Mouse (Mus musculus): Measurements from ENCODE around the gene Hist1h4a.
A peak's percentile ranks its signal among the peaks of the same experiment; 100 is the strongest.
"Not testable (repeated sequence)": the region's sequence is repeated elsewhere in the genome, so short reads cannot be mapped to it uniquely, and the experiment has no call there.

Hist1h4a gene

GRCm38 (mm10) chr13:23740910-23741309, 20.1 kb downstream of the Hist1h4a start:
- peak; percentile 55 for DNase-seq

DNA sequence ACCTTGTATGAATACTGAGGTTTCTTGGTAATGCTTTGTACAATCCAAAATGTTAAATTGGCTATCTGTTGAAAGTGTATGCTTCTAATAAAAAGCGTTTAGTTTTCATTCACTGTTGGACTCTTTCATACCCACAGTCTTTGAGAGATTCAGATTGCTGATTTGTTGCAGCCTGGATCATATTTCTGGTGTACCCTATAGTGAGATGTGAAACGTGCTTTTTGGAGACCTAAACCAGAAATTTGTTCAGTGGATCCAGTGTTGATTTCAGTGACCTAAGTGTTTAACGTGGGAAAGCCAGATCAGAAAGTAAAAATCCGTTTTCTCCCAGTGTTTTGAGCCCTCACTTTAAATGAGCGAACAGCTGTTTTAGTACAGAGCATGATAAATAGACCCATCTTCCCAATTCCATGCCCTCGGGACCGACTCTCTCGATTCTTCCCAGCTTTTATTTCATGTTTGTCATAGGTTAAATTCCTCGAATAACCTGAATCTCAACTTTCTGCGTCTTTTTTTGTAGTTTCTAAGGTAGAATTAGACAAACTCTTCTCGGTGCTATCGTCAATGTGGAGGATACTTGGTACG, 20.7 kb downstream of the Hist1h4a start:
- DNase-seq: no peak

DNA sequence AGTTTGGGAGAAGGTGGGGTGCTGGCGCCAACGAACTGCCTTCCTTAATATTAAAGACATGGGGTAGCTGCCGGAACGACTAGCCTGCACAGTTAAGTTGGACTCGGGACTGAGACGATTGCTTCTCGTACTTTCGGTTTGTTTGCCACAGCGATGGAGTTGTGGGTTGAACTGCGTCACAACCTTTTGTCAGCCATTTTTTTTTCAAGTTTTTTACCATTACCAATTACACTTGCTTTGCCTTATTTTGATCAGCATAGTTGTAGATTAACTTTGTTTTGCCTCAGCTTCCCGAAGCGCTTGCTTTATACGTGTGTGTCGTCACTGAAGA, 21.1 kb downstream of the Hist1h4a start:
- no peak for DNase-seq

- DNase-seq: peak; percentile 93
These were observed 21.7 kb downstream of the Hist1h4a start for GRCm38 (mm10) chr13:23739069-23739921.

DNA sequence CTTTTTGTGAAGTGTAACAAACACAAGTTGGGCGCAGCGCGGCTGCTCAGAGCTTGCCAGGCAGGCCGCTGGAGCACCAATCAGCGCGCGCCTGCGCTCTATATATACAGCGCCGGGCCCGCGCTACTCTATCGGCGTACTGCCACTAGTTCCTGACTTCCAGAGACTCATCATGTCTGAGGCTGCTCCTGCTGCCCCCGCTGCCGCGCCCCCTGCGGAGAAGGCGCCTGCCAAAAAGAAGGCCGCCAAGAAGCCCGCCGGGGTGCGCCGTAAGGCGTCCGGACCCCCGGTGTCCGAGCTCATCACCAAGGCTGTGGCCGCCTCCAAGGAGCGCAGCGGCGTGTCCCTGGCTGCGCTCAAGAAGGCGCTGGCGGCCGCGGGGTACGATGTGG, 22.4 kb downstream of the Hist1h4a start, which contains the start of gene Hist1h1c:
Hist1h1c (plus strand) TSS at position 132 of the 392 bp plus-strand sequence.
- DNase-seq: peak; percentile 96

DNA sequence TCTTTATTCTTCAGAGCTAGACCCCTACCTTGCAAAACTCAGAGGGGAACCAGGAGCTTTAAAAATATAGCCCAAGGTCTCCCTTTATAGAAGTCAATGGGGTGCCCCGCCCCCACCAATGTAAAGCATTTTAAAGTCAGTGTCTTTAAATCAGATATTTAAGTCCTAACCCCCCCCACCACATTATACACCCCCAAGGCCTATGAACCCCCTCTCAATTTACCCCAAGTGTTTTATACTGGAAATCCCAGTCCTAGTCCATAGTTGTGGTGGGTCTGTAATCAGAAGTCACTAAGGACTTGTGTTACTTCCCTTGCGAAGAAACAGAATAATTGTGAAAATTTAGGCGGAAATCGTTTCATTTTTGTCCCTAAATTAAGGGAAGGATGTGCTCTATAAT, 23.0 kb downstream of the Hist1h4a start:
- peak; percentile 65 for DNase-seq

GRCm38 (mm10) chr13:23737091-23737490, 23.9 kb downstream of the Hist1h4a start:
- no peak for DNase-seq

- DNase-seq: no peak
These were observed 28.8 kb downstream of the Hist1h4a start for GRCm38 (mm10) chr13:23732156-23732804.

GRCm38 (mm10) chr13:23730479-23730878, 30.6 kb downstream of the Hist1h4a start:
- DNase-seq: no peak

GRCm38 (mm10) chr13:23729706-23730105, 31.3 kb downstream of the Hist1h4a start:
- DNase-seq: no peak

DNA sequence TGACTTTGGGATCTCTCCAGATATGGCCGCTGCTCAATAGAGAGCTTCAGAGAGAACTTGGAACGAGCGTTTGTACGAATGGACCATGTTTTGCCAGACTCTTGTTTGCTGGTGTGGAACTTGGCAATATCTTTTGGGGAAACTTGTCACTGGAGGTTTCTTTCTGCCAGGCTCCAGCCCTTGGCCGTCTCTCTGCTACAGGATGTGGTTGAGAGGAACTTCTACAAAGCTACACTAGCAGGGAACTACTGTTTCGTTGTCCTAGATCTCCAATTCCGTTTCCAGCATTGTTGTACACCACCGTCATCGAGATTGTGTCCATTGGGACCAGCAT, 31.9 kb downstream of the Hist1h4a start:
- DNase-seq: no peak

DNA sequence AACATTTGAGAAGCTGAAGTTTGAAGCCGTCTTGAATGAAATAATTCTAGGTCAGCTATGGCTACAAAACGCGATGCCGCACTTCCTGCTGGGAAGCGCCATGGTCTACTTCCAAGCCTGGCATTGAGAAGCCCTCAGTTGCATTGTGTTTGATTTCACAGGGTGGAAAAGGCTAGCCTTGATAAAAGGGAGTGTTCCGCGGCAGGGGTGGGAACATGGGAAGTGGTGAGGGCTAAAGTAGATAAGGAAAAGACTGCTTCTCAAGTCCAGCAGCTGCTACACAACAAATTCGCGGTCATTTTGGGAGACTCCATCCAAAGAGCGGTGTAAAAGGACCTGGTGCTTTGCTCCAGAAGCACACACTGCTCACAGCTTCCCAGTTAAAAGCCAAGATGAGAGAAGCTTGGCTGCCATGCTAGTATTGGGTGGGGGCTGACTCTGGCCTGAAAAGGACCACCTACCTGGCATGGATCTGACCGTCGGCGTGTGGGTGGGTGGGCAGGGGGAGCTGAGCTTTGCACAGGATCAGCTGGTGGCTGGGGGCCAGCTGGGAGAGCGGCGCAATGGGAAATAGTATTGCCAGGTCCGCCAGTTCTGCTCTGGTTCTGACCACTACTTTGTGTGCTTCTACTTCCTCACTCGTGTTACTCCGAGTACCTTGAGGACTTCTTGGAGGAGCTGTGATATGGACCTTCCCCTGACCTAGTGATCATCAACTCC, 32.4 kb downstream of the Hist1h4a start:
- DNase-seq: peak; percentile 58

DNA sequence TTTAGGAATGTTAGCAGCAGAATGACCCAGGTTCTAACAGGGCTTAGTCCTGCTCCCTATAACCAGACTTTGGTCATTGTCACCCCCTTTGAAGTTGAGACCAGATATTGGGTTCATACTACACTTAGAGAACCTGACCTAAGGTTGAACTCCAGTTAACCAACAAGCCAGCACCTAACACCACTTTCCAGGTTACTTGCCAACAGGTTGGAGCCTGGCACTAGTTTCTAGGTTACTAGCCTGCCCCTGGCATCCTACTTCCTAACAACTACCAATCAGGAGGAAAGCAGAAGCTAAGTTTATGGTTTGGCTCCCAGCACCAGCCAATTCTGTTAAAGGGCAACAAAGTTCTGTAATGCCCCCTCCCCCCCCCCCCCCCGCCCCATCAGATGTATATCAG, 35.8 kb downstream of the Hist1h4a start:
- no peak for DNase-seq

DNA sequence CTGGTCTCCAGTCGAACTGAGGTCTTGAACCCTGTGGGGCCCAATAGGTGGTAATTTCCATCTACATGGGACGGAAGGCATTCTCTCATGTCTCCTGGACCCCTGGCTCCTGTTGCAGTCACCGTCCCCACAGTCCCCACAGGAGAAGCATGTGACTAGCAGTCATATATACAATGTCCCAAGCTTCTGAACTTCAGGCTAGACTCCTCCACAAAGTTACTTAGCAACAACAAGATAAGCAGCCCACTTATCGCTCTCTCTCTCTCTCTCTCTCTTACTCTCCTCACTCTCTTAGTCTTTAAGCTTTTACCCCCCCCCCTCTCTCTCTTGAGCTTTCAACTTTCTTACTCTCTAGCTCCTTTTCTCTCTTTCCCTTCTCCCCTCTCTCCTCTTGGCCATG, 36.8 kb downstream of the Hist1h4a start:
- no peak for DNase-seq

GRCm38 (mm10) chr13:23717593-23718245, 43.3 kb downstream of the Hist1h4a start:
- DNase-seq: not testable (repeated sequence)

DNA sequence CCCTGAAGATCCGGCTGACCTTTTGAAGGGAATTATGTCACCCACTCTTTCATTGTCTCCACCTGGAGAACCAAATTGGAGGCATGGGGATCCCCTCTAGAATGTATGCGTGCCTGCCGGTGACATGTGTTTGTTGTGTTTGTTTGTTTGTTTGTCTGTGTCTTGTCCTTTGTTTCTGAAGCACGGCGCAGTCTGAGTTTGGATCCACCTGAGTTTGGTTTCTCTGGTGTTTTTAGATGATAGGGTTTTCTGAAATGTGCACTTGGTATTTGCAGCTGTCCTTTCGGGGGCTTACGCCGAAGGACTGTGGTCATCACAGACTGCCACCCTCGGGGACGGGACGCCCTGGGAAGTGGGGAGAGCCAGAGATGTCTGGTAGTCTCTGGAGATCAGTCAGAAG, 43.9 kb downstream of the Hist1h4a start:
- DNase-seq: no peak

DNA sequence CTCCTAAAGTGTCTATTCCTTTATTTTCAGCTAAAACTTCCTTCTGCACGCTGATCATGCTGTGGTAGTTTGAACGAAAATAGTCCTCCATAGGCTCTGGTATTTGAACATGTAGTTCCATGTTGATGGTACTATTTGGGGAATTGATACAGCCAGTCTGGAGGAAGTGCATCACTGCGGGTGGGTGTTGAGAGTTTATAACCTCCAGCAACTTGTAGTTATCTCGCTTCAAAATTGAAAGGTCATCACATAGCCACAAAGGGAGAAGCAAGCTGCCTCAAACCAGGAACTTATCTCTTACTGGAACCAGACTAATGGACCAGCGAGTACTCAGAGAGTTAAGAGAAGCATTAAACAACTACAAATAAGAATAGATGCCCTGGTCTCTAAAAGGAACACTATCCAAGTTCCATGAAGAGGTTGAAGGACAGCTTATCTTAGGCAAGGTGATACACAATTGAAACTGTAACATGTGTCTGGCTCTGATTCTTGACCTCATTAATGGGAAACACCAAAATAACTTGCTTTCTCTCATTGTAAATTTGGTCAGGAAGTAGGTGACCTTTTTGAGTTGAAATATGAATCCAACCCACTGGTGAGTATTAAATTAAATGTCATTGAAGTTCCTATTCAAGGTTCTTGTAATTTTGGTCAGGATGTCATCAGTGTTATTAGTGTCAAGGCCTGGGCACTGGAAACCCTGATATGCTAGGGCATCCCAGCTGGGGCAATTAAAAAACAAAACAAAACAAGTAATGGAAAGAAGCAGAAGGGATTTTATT, 44.6 kb downstream of the Hist1h4a start:
- DNase-seq: no peak

Data from liver (tissue).